Mouse (Mus musculus): ENCODE data around the gene Taf10.

Taf10 gene

DNA sequence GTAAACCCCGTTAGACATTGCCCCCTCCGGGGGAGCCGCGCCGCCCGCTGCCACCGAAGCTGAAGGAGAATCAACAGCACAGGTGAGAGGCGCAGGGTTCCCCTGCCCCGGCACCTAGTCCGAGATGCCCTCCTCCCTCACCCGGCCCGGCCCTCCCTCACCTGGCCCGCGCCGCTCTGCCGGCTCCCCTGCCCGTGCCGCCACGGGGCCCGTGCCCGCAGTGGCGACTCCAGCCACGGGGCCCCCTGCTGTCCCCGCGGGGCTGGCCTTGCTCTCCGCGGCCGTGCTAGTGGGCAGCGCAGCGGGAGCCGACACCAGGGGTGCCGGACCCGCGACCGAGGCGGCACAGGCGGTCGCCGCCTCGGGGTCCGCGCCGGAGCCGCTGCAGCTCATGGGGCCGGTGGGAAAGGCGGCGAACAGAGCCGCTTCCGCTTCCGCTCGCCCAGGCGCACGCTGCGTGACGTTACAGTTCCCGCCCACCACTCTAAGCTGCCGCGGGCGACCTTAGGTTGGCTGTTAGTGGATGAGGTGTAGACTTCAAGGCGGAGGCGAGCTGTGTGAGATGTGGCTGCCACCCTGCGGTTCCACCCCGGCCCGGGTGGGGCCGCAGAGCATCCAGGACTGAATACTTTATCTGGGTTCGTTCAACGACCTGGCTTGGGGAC is at the start of gene Taf10:
TSS of gene Taf10 (minus strand) at position 436 of the 665 bp plus-strand sequence.
- CTCF ChIA-PET, result interaction anchor here in 3 of 4 experiments (0.6 to 1.8 kb wide), 9 partner anchors 8 to 187 kb away, joined by 3 to 7 read pairs (median 4); partner anchors contain the start of genes Dnhd1 (in 3 of the 3), Mrpl17 (in 1 of the 3) and Tpp1 (in 1 of the 3)
- POLR2A ChIA-PET, result interaction anchor here (0.5 to 10.9 kb wide), 33 partner anchors 8 to 1436 kb away, joined by 3 to 185 read pairs (median 5); partner anchors contain the start of genes Mrpl17 (in 3 of the 4), Tpp1 (in 3 of the 4), Arfip2 (in 2 of the 4) and Gm45799 (in 2 of the 4)

DNA sequence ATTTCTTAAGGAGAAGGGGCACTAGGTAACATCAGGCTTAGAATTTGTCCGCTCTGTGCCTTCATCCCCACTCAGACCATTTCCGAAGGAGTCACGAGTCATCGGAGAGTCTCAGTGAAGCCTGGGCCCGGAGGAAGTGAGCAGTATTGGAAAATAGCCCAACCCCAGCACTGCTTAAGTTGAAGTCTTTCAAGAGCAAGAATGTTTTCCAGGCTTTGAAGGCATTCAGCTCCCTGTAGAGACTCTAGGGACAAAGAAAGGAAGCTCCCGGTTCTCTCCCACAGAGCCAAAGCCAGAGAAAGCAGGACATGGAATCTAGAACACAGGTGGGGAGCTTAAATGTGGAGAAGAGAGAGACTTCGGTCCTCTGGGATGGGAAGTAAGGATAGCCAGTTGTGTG is 49.5 kb upstream of the Taf10 start:
- ChIA-PET POLR2A (interaction anchor here in 1 of 4 experiments (1.0 to 2.6 kb wide), 2 partner anchors 10 to 17 kb away, joined by 3 to 7 read pairs; partner anchors contain the start of gene Mrpl17), CTCF (interaction anchor here in 1 of 4 experiments (0.7 kb wide), 1 partner anchor 1876 kb away, joined by 3 read pairs; no protein-coding TSS in a partner anchor)

DNA sequence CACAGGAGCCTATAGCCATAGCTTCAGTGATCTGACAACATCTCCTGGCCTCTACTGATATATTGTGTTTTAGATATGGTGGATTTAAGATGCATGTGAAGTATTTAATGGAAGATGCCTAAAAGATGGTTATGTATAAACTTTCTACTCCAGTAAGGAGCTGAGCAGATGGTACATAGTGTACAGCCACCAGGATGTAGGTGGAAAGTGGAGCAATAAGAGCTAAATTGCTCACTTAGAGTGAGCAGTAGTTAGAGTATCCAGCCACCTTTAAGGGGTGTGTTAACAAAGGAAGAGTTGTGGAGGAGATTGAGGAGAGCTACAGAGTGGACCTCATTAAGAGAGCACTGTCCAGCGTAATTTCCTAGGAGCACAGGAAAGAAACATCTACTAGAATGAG is 47.0 kb upstream of the Taf10 start:
- CTCF ChIA-PET, result interaction anchor here in 3 of 4 experiments (0.5 to 1.1 kb wide), 3 partner anchors 26 to 141 kb away, joined by 3 to 4 read pairs (median 3); partner anchors contain the start of gene Dnhd1 (in 1 of the 3)
- POLR2A ChIA-PET, result interaction anchor here in 2 of 4 experiments (0.8 to 2.6 kb wide), 9 partner anchors 8 to 210 kb away, joined by 3 to 10 read pairs (median 4); partner anchors contain the start of genes Mrpl17 (in 2 of the 2), Tpp1 (in 2 of the 2) and Rrp8 (in 1 of the 2)

DNA sequence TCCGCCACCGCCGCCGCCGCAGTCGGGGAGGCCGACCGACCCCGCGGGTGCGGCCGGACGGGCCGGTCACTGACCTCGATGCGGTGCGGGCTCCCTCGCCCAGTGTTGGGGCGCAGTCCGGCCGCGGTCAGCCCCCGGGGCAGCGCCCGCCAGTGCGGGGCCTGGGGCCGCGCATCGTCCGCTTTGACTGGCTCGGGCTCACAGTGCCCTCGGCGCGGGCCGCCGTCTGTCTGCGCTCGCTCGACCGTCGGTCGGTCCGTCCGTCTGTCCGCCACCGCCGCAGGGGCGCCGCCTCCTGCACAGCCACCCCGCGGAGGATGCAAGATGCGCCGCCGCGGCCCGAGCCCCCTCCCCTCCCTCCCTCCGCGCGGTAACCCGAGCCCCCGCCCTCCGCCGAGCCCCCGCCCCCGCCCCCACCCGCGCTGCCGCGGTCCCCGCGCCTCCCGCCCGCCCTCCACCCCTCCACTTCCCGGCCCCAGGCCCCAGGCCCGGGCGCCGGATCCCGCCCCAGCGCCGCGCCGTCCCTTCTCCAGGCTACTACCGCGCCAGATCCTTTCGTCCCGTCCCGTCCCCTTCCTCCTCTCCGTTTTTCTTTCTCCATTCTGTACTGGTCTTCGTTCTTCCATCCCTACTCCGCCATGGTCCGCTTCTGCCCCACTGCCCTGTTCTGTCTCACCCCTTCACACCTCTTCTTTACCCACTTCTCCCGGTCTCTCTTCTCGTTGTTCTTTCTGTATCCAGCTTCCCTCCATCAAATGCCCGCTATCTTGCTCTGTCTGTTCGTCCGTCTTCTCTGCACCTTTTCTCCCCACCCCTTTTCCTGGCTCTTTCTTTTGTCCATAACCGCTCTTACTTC is 43.4 kb upstream of the Taf10 start, which contains the start of gene Dchs1:
TSS of gene Dchs1 (minus strand) at position 370 of the 856 bp plus-strand sequence.
- ChIA-PET CTCF (no interaction called here), POLR2A (no interaction called here)

DNA sequence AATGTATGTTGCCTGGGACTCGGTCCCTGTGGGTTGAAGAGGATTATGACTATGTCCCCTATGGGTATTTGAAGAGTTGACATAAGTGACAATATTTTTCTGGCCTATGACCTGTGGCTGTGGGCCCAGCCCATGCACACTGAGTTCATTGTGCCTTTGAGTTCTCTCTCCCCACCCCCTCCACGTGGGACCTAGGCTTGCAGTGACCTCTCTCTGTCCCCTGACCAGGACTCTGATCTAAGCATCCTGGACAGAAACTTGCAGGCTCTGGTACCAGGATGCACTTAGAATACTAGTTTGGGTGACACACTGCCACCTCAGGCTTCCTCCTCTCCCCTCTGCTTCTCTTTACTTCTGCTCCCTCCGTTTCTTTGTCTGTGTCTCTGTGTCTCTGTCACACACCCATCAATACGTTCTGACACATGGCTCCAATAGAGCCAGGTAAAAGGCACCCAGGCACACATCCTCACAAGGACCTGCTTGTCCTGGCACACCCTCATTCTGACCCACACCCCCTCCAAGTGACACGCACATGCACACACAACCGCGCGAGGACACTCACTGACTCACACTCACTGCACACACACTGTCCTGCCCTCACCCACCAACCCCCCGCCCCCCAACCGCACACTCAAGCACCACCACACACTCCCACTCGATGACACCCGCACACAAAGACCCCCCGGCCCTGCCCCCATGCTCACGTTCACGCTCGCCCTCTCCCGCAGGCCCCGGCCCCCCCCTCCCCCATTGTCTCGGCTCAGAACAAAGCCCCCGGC is 42.5 kb upstream of the Taf10 start:
- ChIA-PET POLR2A (interaction anchor here in 2 of 4 experiments (0.8 to 4.3 kb wide), 3 partner anchors 14 to 35 kb away, joined by 3 to 24 read pairs (median 5); partner anchors contain the start of gene Tpp1 (in 2 of the 2)), CTCF (no interaction called here)

DNA sequence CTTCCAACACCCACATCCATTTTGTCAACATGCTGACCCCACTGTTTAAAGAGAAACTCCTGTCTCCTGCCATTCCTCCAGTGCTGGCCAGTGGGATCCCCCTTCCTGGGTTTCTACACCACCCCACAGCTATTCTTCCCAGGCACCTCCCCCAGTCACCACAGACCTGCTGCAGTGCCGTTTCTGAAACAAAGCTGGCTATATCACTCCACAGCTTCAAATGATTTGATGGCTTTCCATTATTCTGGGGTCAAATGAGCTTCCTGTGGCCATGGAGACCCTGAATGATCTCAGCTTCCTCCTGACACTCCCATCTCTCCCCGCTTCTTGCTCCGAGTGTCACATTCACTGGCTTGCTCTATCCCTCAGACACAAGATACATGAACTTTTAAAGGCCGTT is 40.4 kb upstream of the Taf10 start:
- CTCF ChIA-PET, result interaction anchor here in 1 of 4 experiments (1.1 kb wide), 1 partner anchor 12 kb away, joined by 3 read pairs; no protein-coding TSS in a partner anchor
- POLR2A ChIA-PET, result interaction anchor here in 2 of 4 experiments (1.0 to 4.3 kb wide), 4 partner anchors 10 to 48 kb away, joined by 3 to 24 read pairs (median 4); partner anchors contain the start of genes Tpp1 (in 2 of the 2) and Ilk (in 1 of the 2)

DNA sequence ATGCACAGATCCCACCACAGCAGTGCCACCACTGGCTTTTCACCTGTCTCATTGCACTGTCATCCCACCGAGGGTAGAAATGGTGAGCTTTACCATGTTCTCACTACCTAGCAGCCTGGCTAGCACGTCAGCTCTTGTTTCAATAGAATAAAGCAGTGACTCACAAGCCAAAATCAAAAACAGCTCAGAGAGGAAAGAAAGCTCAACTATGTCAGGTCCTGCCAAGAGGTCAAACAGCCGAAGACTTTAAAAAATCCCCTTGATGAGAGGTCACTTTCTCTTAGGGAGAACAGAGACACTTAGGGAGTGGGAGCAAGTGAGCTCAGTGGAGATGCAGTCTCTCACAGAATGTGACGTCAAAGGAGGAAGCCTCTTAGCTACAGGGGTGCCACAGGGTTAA is 39.7 kb upstream of the Taf10 start:
- POLR2A ChIA-PET, result interaction anchor here in 3 of 4 experiments (1.2 to 4.3 kb wide), 7 partner anchors 10 to 48 kb away, joined by 3 to 24 read pairs (median 4); partner anchors contain the start of genes Tpp1 (in 3 of the 3) and Ilk (in 1 of the 3)
- CTCF ChIA-PET, result interaction anchor here in 1 of 4 experiments (1.1 kb wide), 1 partner anchor 13 kb away, joined by 3 read pairs; no protein-coding TSS in a partner anchor

DNA sequence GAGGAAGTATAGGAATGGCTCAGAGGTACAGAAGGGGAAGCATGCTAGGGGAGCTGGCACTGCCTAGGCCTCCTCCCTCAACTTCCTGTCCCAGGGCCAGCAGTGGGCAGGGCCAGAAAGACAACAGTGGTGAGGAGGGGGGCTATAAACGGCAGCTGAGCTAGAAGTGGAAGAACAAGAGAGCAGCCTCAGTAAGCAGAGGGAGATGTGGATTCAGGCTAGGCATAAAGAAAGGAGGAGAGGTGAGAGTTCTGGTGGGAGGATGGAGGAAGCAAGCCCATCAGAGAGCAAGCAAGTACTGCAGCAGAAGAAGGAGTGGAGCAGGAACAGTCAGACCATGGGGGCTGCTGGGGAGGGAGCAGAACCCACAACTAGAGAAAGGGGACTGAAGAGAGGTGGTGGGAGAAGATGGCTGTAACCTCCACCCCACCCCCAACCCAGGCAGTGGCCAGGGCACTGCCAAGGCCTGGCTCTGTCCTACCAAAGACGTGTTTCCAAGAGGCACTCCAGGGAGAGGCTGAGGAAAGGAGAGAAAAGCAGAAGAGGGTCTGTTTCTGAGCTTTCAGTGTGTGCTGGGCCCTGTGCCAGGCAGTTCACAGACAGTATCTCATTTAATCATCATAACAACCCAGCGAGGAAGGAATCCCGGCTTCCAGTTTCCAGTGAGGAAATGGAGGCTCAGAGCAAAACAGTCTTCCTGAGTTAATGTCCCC is 34.5 kb upstream of the Taf10 start:
- POLR2A ChIA-PET, result no interaction called here

DNA sequence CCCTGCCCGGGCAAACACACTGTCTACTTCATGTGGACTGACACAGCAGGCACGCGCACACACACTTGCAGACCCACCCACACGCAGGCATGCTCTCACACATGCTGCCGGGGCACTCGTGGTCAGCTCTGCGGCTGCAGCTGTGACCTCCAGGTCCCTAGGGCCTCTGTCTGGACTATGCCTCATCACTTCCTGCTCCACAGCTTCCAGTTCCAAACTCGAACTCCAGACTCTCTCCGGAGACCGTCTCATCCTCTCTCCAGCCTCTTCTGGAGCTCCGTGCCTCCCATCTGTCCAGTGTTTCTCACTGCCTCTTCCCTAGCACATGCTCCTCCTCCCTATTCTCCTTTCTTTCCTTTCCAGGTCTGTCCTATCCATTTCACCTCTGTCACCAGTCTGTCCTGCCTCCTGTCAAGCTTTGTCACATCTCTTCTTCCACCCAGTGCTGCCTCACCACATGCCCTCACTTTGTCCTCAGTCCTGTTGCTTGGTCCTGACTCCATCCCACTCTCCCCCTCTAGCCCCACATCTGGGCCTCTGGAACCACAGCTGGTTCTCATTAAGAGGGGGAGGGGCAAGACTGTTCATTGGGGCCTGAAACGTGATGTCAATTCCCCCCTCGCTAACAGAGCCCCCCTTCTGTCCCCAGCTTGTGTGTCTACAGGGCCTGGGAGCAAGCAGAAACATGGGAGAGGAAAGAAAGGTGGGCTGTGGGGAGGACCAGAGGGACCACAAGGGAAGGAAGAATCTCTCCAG is 33.8 kb upstream of the Taf10 start:
- CTCF ChIA-PET, result interaction anchor here in 1 of 4 experiments (0.6 kb wide), 1 partner anchor 39 kb away, joined by 6 read pairs; no protein-coding TSS in a partner anchor
- POLR2A ChIA-PET, result no interaction called here

More for the DNA sequence above, 34.5 kb upstream of the Taf10 start:
- CTCF ChIA-PET, result no interaction called here

DNA sequence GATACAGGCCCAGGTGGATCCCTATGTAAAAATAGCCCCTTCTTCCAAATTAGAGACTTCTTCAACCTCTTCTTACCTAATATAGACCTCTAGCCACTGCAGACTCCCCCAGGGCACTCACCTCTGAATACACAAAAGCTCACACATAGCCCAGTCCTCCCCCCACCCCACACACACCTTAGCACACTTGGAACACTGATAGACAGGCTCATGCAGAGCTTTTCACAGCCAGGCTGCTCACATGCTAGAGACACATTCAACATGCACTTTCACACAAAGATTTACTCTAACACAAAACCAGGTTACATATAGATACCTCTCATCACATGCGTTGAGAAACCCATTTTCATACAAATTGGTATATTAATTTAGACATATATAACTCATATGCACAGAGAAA is 33.2 kb upstream of the Taf10 start:
- CTCF ChIA-PET, result no interaction called here
- POLR2A ChIA-PET, result no interaction called here

DNA sequence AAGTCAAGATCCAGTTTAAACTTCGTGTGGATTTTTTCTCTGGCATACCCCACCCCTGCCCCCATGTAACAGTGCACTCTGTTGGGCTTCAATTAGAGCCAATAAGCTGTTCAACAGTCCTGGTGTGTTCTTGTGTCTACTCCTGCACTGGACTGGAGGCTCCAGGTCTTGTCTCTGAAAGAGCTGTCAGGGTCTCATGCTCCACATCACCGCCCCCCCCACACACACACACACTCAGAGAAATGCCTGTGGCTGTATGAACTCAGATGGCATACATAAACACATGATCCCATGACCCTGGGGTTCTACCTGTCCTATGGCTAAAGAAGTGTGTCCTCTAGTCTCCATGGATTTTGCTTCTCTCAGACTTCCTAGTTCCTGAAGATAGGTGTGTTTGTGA is 31.9 kb upstream of the Taf10 start:
- ChIA-PET POLR2A (no interaction called here), CTCF (no interaction called here)

DNA sequence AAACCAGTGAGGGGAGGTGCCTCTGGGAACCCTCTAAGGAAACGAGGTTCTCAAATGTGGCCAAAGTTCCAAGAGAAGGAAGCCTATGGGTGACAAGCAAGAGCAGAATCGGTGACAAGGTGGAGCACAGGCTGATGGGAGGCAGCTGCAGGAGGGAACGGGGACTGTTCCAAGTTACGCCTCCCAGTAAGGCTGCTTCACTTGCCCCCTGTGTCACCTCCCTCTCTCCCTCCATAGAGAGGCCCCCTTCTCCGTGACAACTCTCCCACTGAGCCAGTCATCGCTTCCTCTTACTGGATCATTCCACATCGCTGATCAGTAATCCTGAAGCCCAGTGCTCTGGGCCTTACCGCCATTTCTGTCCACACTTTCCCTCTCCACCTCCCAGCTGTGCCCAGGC is 30.5 kb upstream of the Taf10 start:
- ChIA-PET CTCF (no interaction called here), POLR2A (interaction anchor here in 1 of 4 experiments (1.0 kb wide), 1 partner anchor 11 kb away, joined by 3 read pairs; no protein-coding TSS in a partner anchor)

DNA sequence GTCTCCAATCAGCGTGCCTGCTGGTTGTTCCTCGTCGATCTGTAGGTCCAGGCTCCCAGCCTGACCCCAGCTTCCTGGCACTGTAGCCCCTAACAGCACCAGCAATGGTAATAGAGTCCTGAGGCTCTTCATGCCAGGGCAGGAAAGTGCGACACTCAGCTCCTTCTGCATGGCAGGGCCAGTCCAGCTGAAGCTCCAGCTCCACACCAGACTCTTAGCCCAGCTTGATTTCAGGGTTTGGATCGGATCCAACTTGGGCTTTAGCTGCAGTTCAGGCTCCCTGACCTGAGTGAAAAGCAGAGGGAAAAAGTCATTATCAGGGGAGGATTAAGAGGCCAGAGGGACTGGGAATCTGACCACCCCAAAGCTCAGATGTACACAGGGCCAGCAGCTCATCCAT is 28.9 kb upstream of the Taf10 start:
- ChIA-PET POLR2A (interaction anchor here in 3 of 4 experiments (0.7 to 1.8 kb wide), 12 partner anchors 10 to 38 kb away, joined by 3 to 6 read pairs (median 4); partner anchors contain the start of genes Mrpl17 (in 2 of the 3), Tpp1 (in 2 of the 3) and Taf10 (in 1 of the 3)), CTCF (no interaction called here)

DNA sequence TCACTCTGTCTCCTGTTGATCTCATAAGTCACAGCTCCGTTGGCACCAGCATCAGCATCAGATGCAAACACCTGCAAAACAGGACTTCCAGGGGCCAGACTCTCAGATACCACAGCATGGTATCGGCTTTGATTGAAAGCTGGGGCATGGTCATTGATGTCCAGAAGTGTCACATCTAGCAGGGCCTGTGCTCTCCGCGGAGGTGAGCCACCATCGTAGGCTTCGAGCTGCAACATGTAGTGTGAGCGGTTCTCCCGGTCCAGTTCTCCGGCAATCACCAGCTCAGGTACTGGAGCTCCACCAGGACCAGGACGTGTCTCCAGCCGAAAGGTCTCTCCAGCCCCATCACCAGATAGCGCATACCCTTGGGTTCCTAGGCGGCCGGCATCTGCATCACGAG is 28.2 kb upstream of the Taf10 start:
- POLR2A ChIA-PET, result interaction anchor here in 3 of 4 experiments (1.1 to 1.8 kb wide), 7 partner anchors 10 to 39 kb away, joined by 3 to 6 read pairs (median 5); partner anchors contain the start of genes Mrpl17 (in 2 of the 3) and Tpp1 (in 1 of the 3)
- CTCF ChIA-PET, result interaction anchor here in 1 of 4 experiments (0.8 kb wide), 1 partner anchor 121 kb away, joined by 6 read pairs; the partner anchor contains the start of gene Dnhd1

DNA sequence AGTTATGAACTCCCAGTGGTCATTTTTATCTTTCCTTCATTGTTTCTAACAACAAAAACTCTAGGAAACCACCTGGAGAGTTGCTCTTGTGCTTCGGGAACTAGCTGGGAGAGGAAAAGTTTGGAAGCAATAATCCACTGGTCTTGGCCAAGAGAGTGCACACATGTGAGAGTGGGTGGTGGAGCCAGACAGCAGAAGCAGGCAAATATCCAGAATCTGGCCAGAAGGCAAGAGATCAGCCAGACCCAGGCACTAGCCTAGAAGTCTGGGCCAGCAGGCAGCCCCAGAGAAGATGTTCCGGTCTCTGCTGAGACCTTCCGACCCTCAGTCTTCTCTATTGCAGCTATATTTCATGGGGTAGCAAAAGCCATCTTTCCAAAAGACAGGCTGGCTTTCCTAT is 25.8 kb upstream of the Taf10 start:
- POLR2A ChIA-PET, result interaction anchor here in 1 of 4 experiments (0.8 kb wide), 1 partner anchor 8 kb away, joined by 3 read pairs; no protein-coding TSS in a partner anchor
- CTCF ChIA-PET, result no interaction called here

DNA sequence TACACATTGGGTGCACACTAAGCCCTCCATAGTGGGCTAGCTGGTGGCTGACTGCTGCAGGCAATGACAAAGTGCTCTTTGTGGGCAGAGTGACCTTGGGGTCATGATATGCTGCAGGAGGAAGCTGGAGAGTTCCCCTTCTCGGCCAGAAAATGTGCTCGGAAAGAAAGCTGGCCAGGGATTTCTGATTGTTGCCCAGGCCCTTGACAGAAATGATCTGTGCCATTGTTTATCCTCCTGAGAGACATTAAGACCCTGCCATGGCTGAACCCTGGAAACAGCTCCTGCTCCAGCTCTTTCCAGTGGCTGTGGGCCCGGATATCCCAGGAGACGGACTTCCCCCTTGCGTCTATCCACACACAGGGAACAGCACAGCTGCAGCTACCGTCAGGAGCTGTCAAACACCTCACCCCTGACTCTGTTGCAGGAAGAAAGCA is 23.6 kb upstream of the Taf10 start:
- ChIA-PET POLR2A (interaction anchor here in 1 of 4 experiments (1.3 kb wide), 1 partner anchor 15 kb away, joined by 5 read pairs; the partner anchor contains the start of gene Tpp1), CTCF (no interaction called here)

Data from embryonic stem cell, embryonic (primary cell).